Comparison of ENCODE assay signal across 11 mouse cellular contexts in the genomic region with DNA sequence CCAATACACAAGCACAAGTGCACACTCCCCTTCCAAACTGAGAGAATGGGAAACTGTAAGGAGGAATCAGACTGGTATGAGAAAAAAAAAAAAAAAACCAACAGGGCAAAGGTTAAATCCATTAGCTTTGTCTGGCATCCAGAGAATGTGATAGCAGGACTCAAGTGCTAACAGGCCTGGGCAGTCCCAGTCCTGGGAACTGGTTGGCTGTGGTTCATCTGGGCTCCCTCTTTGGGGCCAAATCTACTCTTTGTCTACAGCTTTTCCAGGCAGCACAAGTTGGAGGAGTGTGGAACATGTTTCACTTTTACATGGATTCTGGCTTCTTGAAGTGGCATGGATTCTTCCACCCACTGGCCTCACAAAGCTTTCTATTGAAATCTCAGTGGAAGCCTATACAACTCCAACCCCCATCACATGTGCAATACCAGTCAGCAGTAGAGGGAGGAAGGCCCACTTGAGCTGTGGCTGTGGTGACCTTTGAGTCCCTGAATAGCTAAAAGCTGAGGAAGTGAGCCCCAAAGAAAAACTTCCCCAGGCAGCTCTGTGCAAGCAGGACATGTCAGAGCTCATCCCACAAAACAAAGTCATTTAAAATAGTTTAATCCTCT. TPM values are rescaled to one million over a fixed set of nuclear protein-coding genes. Genes with fewer than 3 reads are reported as not detected.
DNase-seq lines count a peak whose midpoint lies in the region; ATAC-seq lines count a peak whose summit lies in the region.
"Had no signal": no experiment of that assay in that cellular context is flagged by ENCODE, and none has a peak within 500 bp of the region (broad histone marks: within the 10 kb centered on the region; RNA-seq: fewer than 3 reads in every experiment).

No protein-coding gene starts in this region.

- ATAC-seq in hindbrain, embryonic 16.5 days, result no peak
- ATAC-seq in forebrain, embryonic 13.5 days, result no peak

- H3K4me1 ChIP-seq in hindbrain, embryonic 10.5 days (replicated peaks), result peaks cover 7% of the 10 kb centered on the region; the same call in 1 of the 2 replicates
- H3K4me1 ChIP-seq in hindbrain, embryonic 16.5 days (ENCODE audit: control insufficient read depth, insufficient read depth, low read depth, low read length), result no peaks in the 10 kb centered on the region
- H3K4me1 ChIP-seq in forebrain, embryonic 13.5 days, result no peaks in the 10 kb centered on the region

- H3K36me3 ChIP-seq in hindbrain, embryonic 10.5 days, result no peaks in the 10 kb centered on the region
- H3K36me3 ChIP-seq in hindbrain, embryonic 16.5 days (ENCODE audit: control insufficient read depth, insufficient read depth, low read length), result no peaks in the 10 kb centered on the region
- H3K36me3 ChIP-seq in forebrain, embryonic 13.5 days (ENCODE audit: poor library complexity, severe bottlenecking), result no peaks in the 10 kb centered on the region
- H3K36me3 ChIP-seq: midbrain, embryonic 10.5 days had no signal

- no peaks in the 10 kb centered on the region for H3K27me3 ChIP-seq in hindbrain, embryonic 10.5 days (ENCODE audit: insufficient read depth, poor library complexity, severe bottlenecking)
- H3K27me3 ChIP-seq in hindbrain, embryonic 16.5 days (replicated peaks; ENCODE audit: control insufficient read depth, insufficient read depth, low read length), result no peaks in the 10 kb centered on the region
- H3K27me3 ChIP-seq in forebrain, embryonic 13.5 days, result no peaks in the 10 kb centered on the region

- H3K27ac ChIP-seq in hindbrain, embryonic 10.5 days, result no peak overlapping the region; the same call in 1 of the 2 replicates
- no peak overlapping the region for H3K27ac ChIP-seq in hindbrain, embryonic 16.5 days (ENCODE audit: low read depth, low read length)
- H3K27ac ChIP-seq in forebrain, embryonic 13.5 days, result no peak overlapping the region
- H3K27ac ChIP-seq: midbrain, embryonic 10.5 days had no signal

- intact Hi-C loops in heart, postnatal 10 days (cut with DNase I), result loop anchor here (2.0 kb wide), 1 partner anchor 52 kb away; the partner anchor contains the start of gene Serpinb6b

- H3K9me3 ChIP-seq in hindbrain, embryonic 10.5 days, result 0 out of 2 replicates have a peak, but pooled peaks cover 5% of the 10 kb centered on the region
- H3K9me3 ChIP-seq in hindbrain, embryonic 16.5 days (ENCODE audit: control insufficient read depth, low read length), result 0 out of 2 replicates have a peak, but pooled peaks cover 2% of the 10 kb centered on the region
- 0 out of 2 replicates have a peak, but pooled peaks cover 5% of the 10 kb centered on the region for H3K9me3 ChIP-seq in forebrain, embryonic 13.5 days (replicated peaks)
- H3K9me3 ChIP-seq: midbrain, embryonic 10.5 days had no signal

- peak; percentile 17 for DNase-seq in hindbrain, embryonic 10.5 days (ENCODE audit: low spot score)
- DNase-seq in embryo, embryonic 11.5 days (ENCODE audit: low read depth, low spot score), result peak; percentile 9
- DNase-seq in heart, postnatal 10 days, result peak; percentile 60 to 68
- peak; percentile 24 for DNase-seq in lung, postnatal 14 days
- no peak for DNase-seq in frontal cortex, postnatal 14 days (ENCODE audit: low spot score in 2 of 2)
- no peak for DNase-seq in adrenal gland, postnatal 14 days
- DNase-seq: right cerebral cortex, adult 18-20 months had no signal

- H3K4me3 ChIP-seq in hindbrain, embryonic 10.5 days, result no peak overlapping the region
- no peak overlapping the region for H3K4me3 ChIP-seq in hindbrain, embryonic 16.5 days (ENCODE audit: low read length)
- no peak overlapping the region for H3K4me3 ChIP-seq in forebrain, embryonic 13.5 days
- H3K4me3 ChIP-seq: midbrain, embryonic 10.5 days had no signal

- no peak overlapping the region for H3K4me2 ChIP-seq in hindbrain, embryonic 16.5 days (ENCODE audit: low read length)
- no peak overlapping the region for H3K4me2 ChIP-seq in forebrain, embryonic 13.5 days

- no peak overlapping the region for H3K9ac ChIP-seq in hindbrain, embryonic 16.5 days (ENCODE audit: low read depth, low read length)
- H3K9ac ChIP-seq in forebrain, embryonic 13.5 days, result no peak overlapping the region

RNA-seq across cellular contexts. Expression of gene Serpinb1c, which starts 14.9 kb away (rescaled TPM):
- polyA plus RNA-seq in hindbrain, embryonic 10.5 days (2016; fragmentation: Nextera tagmentation; extraction: Ambion mirVana), result not detected in 2 replicates
- polyA plus RNA-seq in hindbrain, embryonic 16.5 days (2015; fragmentation: Nextera tagmentation; extraction: Ambion mirVana), result not detected in 2 replicates
- total RNA-seq in heart, postnatal 10 days (2021), result 1 to 10 TPM in 1 of 2 experiments, under 1 TPM in 1; 0.74 to 1.5 TPM
- not detected in 2 replicates for total RNA-seq in adrenal gland, postnatal 14 days (2021)
- not detected in 2 replicates for polyA plus RNA-seq in forebrain, embryonic 13.5 days (2015; fragmentation: Nextera tagmentation; extraction: Ambion mirVana)
- polyA plus RNA-seq: cortical plate, adult 2 months; midbrain, embryonic 10.5 days had no signal

RNA-seq across cellular contexts. Expression of gene Serpinb6b, which starts 52.1 kb away (rescaled TPM):
- polyA plus RNA-seq in hindbrain, embryonic 10.5 days (2016; fragmentation: Nextera tagmentation; extraction: Ambion mirVana), result 1.2 and 1.8 TPM in 2 replicates
- polyA plus RNA-seq in hindbrain, embryonic 16.5 days (2015; fragmentation: Nextera tagmentation; extraction: Ambion mirVana), result 1.7 and 2.5 TPM in 2 replicates
- 10 to 100 TPM; 23.9 to 33.8 TPM for total RNA-seq in heart, postnatal 10 days (2021)
- total RNA-seq in adrenal gland, postnatal 14 days (2021), result 26.4 and 27.6 TPM in 2 replicates
- 0.49 and 0.70 TPM in 2 replicates for polyA plus RNA-seq in forebrain, embryonic 13.5 days (2015; fragmentation: Nextera tagmentation; extraction: Ambion mirVana)

Comparison
In these comparisons a context has a peak if more than half of its experiments do, and no peak if none do; other contexts are left out.
1. DNase-seq: peak in hindbrain, embryonic 10.5 days (single experiment), embryo, embryonic 11.5 days (single experiment), heart, postnatal 10 days (2 of 2) and lung, postnatal 14 days (single experiment); none in frontal cortex, postnatal 14 days (0 of 2) and adrenal gland, postnatal 14 days (single experiment).